Mouse (Mus musculus): ENCODE results near the gene Xab2. TPM values are rescaled to one million over a fixed set of nuclear protein-coding genes. Genes with fewer than 3 reads are reported as not detected.

Gene Xab2
- total and polyA plus RNA-seq, 3 experiments, result 38.8 to 48.9 (median 47.1) TPM

GRCm38 (mm10) chr8:3576211-3576960, 44.7 kb downstream of the Xab2 start:
- no peak for TF ChIP-seq GATA1 (IDR thresholded peaks at IDR 0.05; ENCODE audit: borderline replicate concordance, low read length)
- TF ChIP-seq POLR2AphosphoS5 (IDR thresholded peaks at IDR 0.05; ENCODE audit: insufficient replicate concordance, low read depth, low read length), result no peak
- TF ChIP-seq GATA2 (IDR thresholded peaks at IDR 0.05; ENCODE audit: borderline replicate concordance, low read depth, low read length), result no peak
- TF ChIP-seq CTCF (IDR thresholded peaks at IDR 0.05; ENCODE audit: low read depth, low read length), result no peak
- no peak for TF ChIP-seq TAL1 (conservative IDR thresholded peaks at IDR 0.05; ENCODE audit: low read depth, low read length)
- no peak for DNase-seq (ENCODE audit: low spot score)

GRCm38 (mm10) chr8:3574546-3574945, 46.6 kb downstream of the Xab2 start:
- H3K9me3 ChIP-seq (replicated peaks), result no peaks in the 10 kb centered on the region
- ATAC-seq (ENCODE audit: extremely low read depth, insufficient number of reproducible peaks, low FRiP score, poor library complexity, severe bottlenecking), result no peak
- H3K36me3 ChIP-seq (replicated peaks), result no peaks in the 10 kb centered on the region
- H3K27me3 ChIP-seq (ENCODE audit: insufficient read depth, low read length), result peaks cover 7% of the 10 kb centered on the region
- no peak overlapping the region for H3K4me3 ChIP-seq (ENCODE audit: low read depth, low read length)
- no peak for DNase-seq (ENCODE audit: low spot score)
- H3K4me1 ChIP-seq (ENCODE audit: insufficient read depth, low read depth, low read length), result peaks cover 3% of the 10 kb centered on the region; the same call in 1 of the 2 replicates
- TF ChIP-seq POLR2AphosphoS5 (IDR thresholded peaks at IDR 0.05; ENCODE audit: insufficient replicate concordance, low read depth, low read length) (no peak), TAL1 (conservative IDR thresholded peaks at IDR 0.05; ENCODE audit: low read depth, low read length) (no peak), GATA1 (IDR thresholded peaks at IDR 0.05; ENCODE audit: borderline replicate concordance, low read length) (no peak), CTCF (IDR thresholded peaks at IDR 0.05; ENCODE audit: low read depth, low read length) (no peak), GATA2 (IDR thresholded peaks at IDR 0.05; ENCODE audit: borderline replicate concordance, low read depth, low read length) (no peak)

More at GRCm38 (mm10) chr8:3576211-3576960, 44.7 kb downstream of the Xab2 start:
- Histone ChIP-seq H3K4me1 (ENCODE audit: insufficient read depth, low read depth, low read length) (peaks cover 3% of the 10 kb centered on the region; the same call in 1 of the 2 replicates), H3K36me3 (replicated peaks) (no peaks in the 10 kb centered on the region), H3K9me3 (replicated peaks) (no peaks in the 10 kb centered on the region), H3K4me3 (ENCODE audit: low read depth, low read length) (no peak overlapping the region), H3K27me3 (ENCODE audit: insufficient read depth, low read length) (peaks cover 8% of the 10 kb centered on the region)
- no peak for ATAC-seq (ENCODE audit: extremely low read depth, insufficient number of reproducible peaks, low FRiP score, poor library complexity, severe bottlenecking)

- H3K4me3 ChIP-seq (ENCODE audit: low read depth, low read length), result no peak overlapping the region
- DNase-seq (ENCODE audit: low spot score) (no peak), ATAC-seq (ENCODE audit: extremely low read depth, insufficient number of reproducible peaks, low FRiP score, poor library complexity, severe bottlenecking) (no peak)
- no peaks in the 10 kb centered on the region for H3K4me1 ChIP-seq (ENCODE audit: insufficient read depth, low read depth, low read length)
- H3K27me3 ChIP-seq (ENCODE audit: insufficient read depth, low read length), result no peaks in the 10 kb centered on the region
- no peaks in the 10 kb centered on the region for H3K36me3 ChIP-seq (replicated peaks)
- TF ChIP-seq GATA1 (IDR thresholded peaks at IDR 0.05; ENCODE audit: borderline replicate concordance, low read length) (no peak), TAL1 (conservative IDR thresholded peaks at IDR 0.05; ENCODE audit: low read depth, low read length) (no peak), CTCF (IDR thresholded peaks at IDR 0.05; ENCODE audit: low read depth, low read length) (no peak), POLR2AphosphoS5 (IDR thresholded peaks at IDR 0.05; ENCODE audit: insufficient replicate concordance, low read depth, low read length) (no peak), GATA2 (IDR thresholded peaks at IDR 0.05; ENCODE audit: borderline replicate concordance, low read depth, low read length) (no peak)
- H3K9me3 ChIP-seq (replicated peaks), result no peaks in the 10 kb centered on the region
These were observed 51.3 kb downstream of the Xab2 start for GRCm38 (mm10) chr8:3569784-3570183.

- H3K4me1 ChIP-seq (ENCODE audit: insufficient read depth, low read depth, low read length), result no peaks in the 10 kb centered on the region
- no peak for ATAC-seq (ENCODE audit: extremely low read depth, insufficient number of reproducible peaks, low FRiP score, poor library complexity, severe bottlenecking)
- H3K36me3 ChIP-seq (replicated peaks), result no peaks in the 10 kb centered on the region
- TF ChIP-seq GATA2 (IDR thresholded peaks at IDR 0.05; ENCODE audit: borderline replicate concordance, low read depth, low read length) (no peak), TAL1 (conservative IDR thresholded peaks at IDR 0.05; ENCODE audit: low read depth, low read length) (no peak), GATA1 (IDR thresholded peaks at IDR 0.05; ENCODE audit: borderline replicate concordance, low read length) (no peak), POLR2AphosphoS5 (IDR thresholded peaks at IDR 0.05; ENCODE audit: insufficient replicate concordance, low read depth, low read length) (no peak), CTCF (IDR thresholded peaks at IDR 0.05; ENCODE audit: low read depth, low read length) (no peak)
- H3K4me3 ChIP-seq (ENCODE audit: low read depth, low read length), result no peak overlapping the region
- DNase-seq (ENCODE audit: low spot score), result no peak
- H3K27me3 ChIP-seq (ENCODE audit: insufficient read depth, low read length), result no peaks in the 10 kb centered on the region
- no peaks in the 10 kb centered on the region for H3K9me3 ChIP-seq (replicated peaks)
These were observed 52.7 kb downstream of the Xab2 start for GRCm38 (mm10) chr8:3568378-3568777.

- DNase-seq (ENCODE audit: low spot score) (no peak), ATAC-seq (ENCODE audit: extremely low read depth, insufficient number of reproducible peaks, low FRiP score, poor library complexity, severe bottlenecking) (no peak)
- TF ChIP-seq TAL1 (conservative IDR thresholded peaks at IDR 0.05; ENCODE audit: low read depth, low read length) (no peak), GATA1 (IDR thresholded peaks at IDR 0.05; ENCODE audit: borderline replicate concordance, low read length) (no peak), POLR2AphosphoS5 (IDR thresholded peaks at IDR 0.05; ENCODE audit: insufficient replicate concordance, low read depth, low read length) (no peak), CTCF (IDR thresholded peaks at IDR 0.05; ENCODE audit: low read depth, low read length) (no peak), GATA2 (IDR thresholded peaks at IDR 0.05; ENCODE audit: borderline replicate concordance, low read depth, low read length) (no peak)
- Histone ChIP-seq H3K4me1 (ENCODE audit: insufficient read depth, low read depth, low read length) (no peaks in the 10 kb centered on the region), H3K4me3 (ENCODE audit: low read depth, low read length) (no peak within 1 kb of the TSS), H3K27me3 (ENCODE audit: insufficient read depth, low read length) (0 out of 2 replicates have a peak, but pooled peaks cover 2% of the 10 kb centered on the region), H3K36me3 (replicated peaks) (no peaks in the 10 kb centered on the region), H3K9me3 (replicated peaks) (no peaks in the 10 kb centered on the region)
These were observed 53.3 kb downstream of the Xab2 start, which contains the start of gene C330021F23Rik for GRCm38 (mm10) chr8:3567641-3568371. TSS of gene C330021F23Rik (plus strand) at chr8:3567990.

Other genes starting within 250 kb of the Xab2 start
- 13.0 and 13.1 TPM in 2 replicates for gene Arhgef18, start 228.3 kb downstream of the Xab2 start, total RNA-seq (2014; fragmentation: Nextera tagmentation)
- gene Arhgef18, start 228.3 kb downstream of the Xab2 start, total RNA-seq (2017), result 12.4 and 13.3 TPM in 2 replicates
- 37.6 and 47.7 TPM in 2 replicates for gene Arhgef18, start 228.3 kb downstream of the Xab2 start, polyA plus RNA-seq (2012)
- gene Pex11g, start 153.6 kb downstream of the Xab2 start, total RNA-seq (2014; fragmentation: Nextera tagmentation), result 5.0 and 5.6 TPM in 2 replicates
- gene Pex11g, start 153.6 kb downstream of the Xab2 start, total RNA-seq (2017), result 1.9 and 2.1 TPM in 2 replicates
- gene Pex11g, start 153.6 kb downstream of the Xab2 start, polyA plus RNA-seq (2012), result 1.1 and 1.2 TPM in 2 replicates
- not detected in 2 replicates for gene Tex45, start 150.5 kb downstream of the Xab2 start, total RNA-seq (2014; fragmentation: Nextera tagmentation)
- gene Tex45, start 150.5 kb downstream of the Xab2 start, total RNA-seq (2017), result 0.11 TPM in 1 of 2 replicates, not detected in the other
- not detected in 2 replicates for gene Tex45, start 150.5 kb downstream of the Xab2 start, polyA plus RNA-seq (2012)
- 25.7 and 26.6 TPM in 2 replicates for gene Zfp358, start 128.2 kb downstream of the Xab2 start, total RNA-seq (2014; fragmentation: Nextera tagmentation)
- 6.6 and 7.4 TPM in 2 replicates for gene Zfp358, start 128.2 kb downstream of the Xab2 start, total RNA-seq (2017)
- 19.2 and 22.7 TPM in 2 replicates for gene Zfp358, start 128.2 kb downstream of the Xab2 start, polyA plus RNA-seq (2012)
- 42.4 and 43.6 TPM in 2 replicates for gene Mcoln1, start 120.9 kb downstream of the Xab2 start, total RNA-seq (2014; fragmentation: Nextera tagmentation)
- 41.5 and 46.9 TPM in 2 replicates for gene Mcoln1, start 120.9 kb downstream of the Xab2 start, total RNA-seq (2017)
- gene Mcoln1, start 120.9 kb downstream of the Xab2 start, polyA plus RNA-seq (2012), result 144 and 171 TPM in 2 replicates
- 39.8 and 61.5 TPM in 2 replicates for gene Pnpla6, start 105.9 kb downstream of the Xab2 start, total RNA-seq (2014; fragmentation: Nextera tagmentation)
- gene Pnpla6, start 105.9 kb downstream of the Xab2 start, total RNA-seq (2017), result 33.9 and 34.3 TPM in 2 replicates
- gene Pnpla6, start 105.9 kb downstream of the Xab2 start, polyA plus RNA-seq (2012), result 21.4 and 25.1 TPM in 2 replicates
- not detected in 2 replicates for gene C330021F23Rik, start 53.3 kb downstream of the Xab2 start, total RNA-seq (2014; fragmentation: Nextera tagmentation)
- gene C330021F23Rik, start 53.3 kb downstream of the Xab2 start, total RNA-seq (2017), result 0.49 and 1.2 TPM in 2 replicates
- gene C330021F23Rik, start 53.3 kb downstream of the Xab2 start, polyA plus RNA-seq (2012), result not detected in 2 replicates
- gene Camsap3, start 34.0 kb downstream of the Xab2 start, total RNA-seq (2014; fragmentation: Nextera tagmentation), result not detected in 2 replicates
- gene Camsap3, start 34.0 kb downstream of the Xab2 start, total RNA-seq (2017), result not detected in 2 replicates
- not detected in 2 replicates for gene Camsap3, start 34.0 kb downstream of the Xab2 start, polyA plus RNA-seq (2012)
- gene Pet100, start 232 bp upstream of the Xab2 start, total RNA-seq (2014; fragmentation: Nextera tagmentation), result 25.8 and 52.9 TPM in 2 replicates
- gene Pet100, start 232 bp upstream of the Xab2 start, total RNA-seq (2017), result 116 and 136 TPM in 2 replicates
- 17.7 and 22.2 TPM in 2 replicates for gene Pet100, start 232 bp upstream of the Xab2 start, polyA plus RNA-seq (2012)
- gene Pcp2, start 4.2 kb upstream of the Xab2 start, total RNA-seq (2014; fragmentation: Nextera tagmentation), result not detected in 2 replicates
- 0.38 TPM in 1 of 2 replicates, not detected in the other for gene Pcp2, start 4.2 kb upstream of the Xab2 start, total RNA-seq (2017)
- not detected in 2 replicates for gene Pcp2, start 4.2 kb upstream of the Xab2 start, polyA plus RNA-seq (2012)
- gene Stxbp2, start 9.6 kb upstream of the Xab2 start, total RNA-seq (2014; fragmentation: Nextera tagmentation), result 224 and 287 TPM in 2 replicates
- gene Stxbp2, start 9.6 kb upstream of the Xab2 start, total RNA-seq (2017), result 181 and 203 TPM in 2 replicates
- gene Stxbp2, start 9.6 kb upstream of the Xab2 start, polyA plus RNA-seq (2012), result 399 and 514 TPM in 2 replicates
- not detected in 2 replicates for gene Retn, start 34.5 kb upstream of the Xab2 start, total RNA-seq (2014; fragmentation: Nextera tagmentation)
- gene Retn, start 34.5 kb upstream of the Xab2 start, total RNA-seq (2017), result not detected in 2 replicates
- not detected in 2 replicates for gene Retn, start 34.5 kb upstream of the Xab2 start, polyA plus RNA-seq (2012)
- not detected in 2 replicates for gene Mcemp1, start 44.4 kb upstream of the Xab2 start, total RNA-seq (2014; fragmentation: Nextera tagmentation)
- gene Mcemp1, start 44.4 kb upstream of the Xab2 start, total RNA-seq (2017), result 0.11 TPM in 1 of 2 replicates, not detected in the other
- gene Mcemp1, start 44.4 kb upstream of the Xab2 start, polyA plus RNA-seq (2012), result not detected in 2 replicates
- gene Fcor, start 51.0 kb upstream of the Xab2 start, total RNA-seq (2014; fragmentation: Nextera tagmentation), result not detected in 2 replicates
- not detected in 2 replicates for gene Fcor, start 51.0 kb upstream of the Xab2 start, total RNA-seq (2017)
- not detected in 2 replicates for gene Fcor, start 51.0 kb upstream of the Xab2 start, polyA plus RNA-seq (2012)
- 12.9 and 15.5 TPM in 2 replicates for gene Trappc5, start 55.0 kb upstream of the Xab2 start, total RNA-seq (2014; fragmentation: Nextera tagmentation)
- gene Trappc5, start 55.0 kb upstream of the Xab2 start, total RNA-seq (2017), result 22.3 and 24.4 TPM in 2 replicates
- 16.5 and 20.2 TPM in 2 replicates for gene Trappc5, start 55.0 kb upstream of the Xab2 start, polyA plus RNA-seq (2012)
- not detected in 2 replicates for gene Fcer2a, start 72.9 kb upstream of the Xab2 start, total RNA-seq (2014; fragmentation: Nextera tagmentation)
- 0.06 TPM in 1 of 2 replicates, not detected in the other for gene Fcer2a, start 72.9 kb upstream of the Xab2 start, total RNA-seq (2017)
- gene Fcer2a, start 72.9 kb upstream of the Xab2 start, polyA plus RNA-seq (2012), result not detected in 2 replicates
- not detected in 2 replicates for gene Clec4g, start 99.3 kb upstream of the Xab2 start, total RNA-seq (2014; fragmentation: Nextera tagmentation)
- 0.11 TPM in 1 of 2 replicates, not detected in the other for gene Clec4g, start 99.3 kb upstream of the Xab2 start, total RNA-seq (2017)
- not detected in 2 replicates for gene Clec4g, start 99.3 kb upstream of the Xab2 start, polyA plus RNA-seq (2012)
- not detected in 2 replicates for gene Cd209a, start 127.7 kb upstream of the Xab2 start, total RNA-seq (2014; fragmentation: Nextera tagmentation)
- gene Cd209a, start 127.7 kb upstream of the Xab2 start, total RNA-seq (2017), result 0.17 TPM in 1 of 2 replicates, not detected in the other
- gene Cd209a, start 127.7 kb upstream of the Xab2 start, polyA plus RNA-seq (2012), result not detected in 2 replicates
- not detected in 2 replicates for gene Cd209e, start 233.0 kb upstream of the Xab2 start, total RNA-seq (2014; fragmentation: Nextera tagmentation)
- gene Cd209e, start 233.0 kb upstream of the Xab2 start, total RNA-seq (2017), result not detected in 2 replicates
- not detected in 2 replicates for gene Cd209e, start 233.0 kb upstream of the Xab2 start, polyA plus RNA-seq (2012)

All from G1E (cell line).